Mouse (Mus musculus): Measurements from ENCODE around the gene Zfp536.

- TF ChIP-seq EP300 (IDR thresholded peaks at IDR 0.05) (no peak), CTCF (IDR thresholded peaks at IDR 0.05) (no peak)
Observed at GRCm38 (mm10) chr7:37527890-37528289, 245.6 kb downstream of the Zfp536 start.

Data from lung, postnatal 0 days (tissue).